Mouse (Mus musculus) forebrain, embryonic 11.5 days (tissue): ENCODE results near the gene Aebp2. TPM values are rescaled to one million over a fixed set of nuclear protein-coding genes. Genes with fewer than 3 reads are reported as not detected.

Experiments used
- ATAC-seq: fragments of 200-750 bp; cut with Nextera tagmentation; replicated peaks from 2 replicates; pipeline ENCODE4 v1.8.0; 2017; ENCODE audit warnings: moderate TSS enrichment; ENCODE audit not compliant: low FRiP score
- DNase-seq: peaks from one replicate; pipeline ENCODE4 v3.0.0-alpha.2; 2017; ENCODE audit warnings: low spot score
- H3K27ac ChIP-seq: fragments of 300-500 bp; sonication (generic); 2 replicates; pipeline ENCODE4 v1.5.1; 2014; ENCODE audit warnings: low read depth, low read length
- H3K27me3 ChIP-seq: fragments of 300-500 bp; sonication (generic); 2 replicates; pipeline ENCODE4 v1.6.1; 2014; ENCODE audit warnings: mild to moderate bottlenecking, low read length, mixed read lengths; ENCODE audit not compliant: control insufficient read depth, insufficient read depth
- H3K36me3 ChIP-seq: fragments of 300-500 bp; sonication (generic); 2 replicates; pipeline ENCODE4 v1.6.1; 2014; ENCODE audit warnings: mild to moderate bottlenecking, low read length, moderate library complexity, mixed read lengths; ENCODE audit not compliant: control insufficient read depth, insufficient read depth
- H3K4me1 ChIP-seq: fragments of 300-500 bp; sonication (generic); replicated peaks from 2 replicates; pipeline ENCODE4 v1.6.1; 2014; ENCODE audit warnings: low read length, mixed read lengths; ENCODE audit not compliant: control insufficient read depth, insufficient read depth
- H3K4me2 ChIP-seq: fragments of 300-500 bp; sonication (generic); 2 replicates; pipeline ENCODE4 v1.6.1; 2014; ENCODE audit warnings: low read depth, mild to moderate bottlenecking, low read length, moderate library complexity, mixed read lengths; ENCODE audit not compliant: severe bottlenecking
- H3K4me3 ChIP-seq: fragments of 300-500 bp; sonication (generic); 2 replicates; pipeline ENCODE4 v1.5.1; 2014; ENCODE audit warnings: low read depth, low read length
- H3K9ac ChIP-seq: fragments of 300-500 bp; sonication (generic); 2 replicates; pipeline ENCODE4 v1.6.1; 2014; ENCODE audit warnings: low read length
- H3K9me3 ChIP-seq: fragments of 300-500 bp; sonication (generic); 2 replicates; pipeline ENCODE4 v1.6.1; 2016; ENCODE audit warnings: low read length, mixed read lengths; ENCODE audit not compliant: control insufficient read depth
- WGBS: fragments of 180-500 bp; shearing (Covaris S2); extraction: QIAGEN DNeasy Blood & Tissue Kit; methylation state at CpG from one replicate; pipeline ENCODE4 v1.1.7; 2014; 5-methylcytosine and 5-hydroxymethylcytosine counted together
- polyA plus RNA-seq: library from polyadenylated mRNA; unstranded; fragments of >200 nt; fragmentation: Nextera tagmentation; extraction: Ambion mirVana; gene quantifications from 2 replicates; pipeline ENCODE4 v1.2.1, GENCODE M21; 2014

Gene Aebp2
- polyA plus RNA-seq, 1 experiment from 2014 or later, result 15.1 TPM

- Histone ChIP-seq H3K4me1 (peaks cover 3% of the 10 kb centered on the region; the same call in 1 of the 2 replicates), H3K27ac (no peak overlapping the region), H3K9me3 (no peaks in the 10 kb centered on the region), H3K9ac (no peak overlapping the region), H3K4me3 (no peak overlapping the region), H3K36me3 (no peaks in the 10 kb centered on the region), H3K4me2 (no peak overlapping the region), H3K27me3 (no peaks in the 10 kb centered on the region)
- ATAC-seq, result no peak
- 56% methylated on average over 13 of the region's 13 CpGs for WGBS
- no peak for DNase-seq
Observed at GRCm38 (mm10) chr6:140682829-140683228, 60.4 kb downstream of the Aebp2 start.

- Histone ChIP-seq H3K27me3 (no peaks in the 10 kb centered on the region), H3K9ac (no peak overlapping the region), H3K9me3 (no peaks in the 10 kb centered on the region), H3K4me2 (no peak overlapping the region), H3K27ac (no peak overlapping the region), H3K36me3 (no peaks in the 10 kb centered on the region), H3K4me3 (no peak overlapping the region), H3K4me1 (no peaks in the 10 kb centered on the region)
- ATAC-seq, result no peak
- DNase-seq, result no peak
- WGBS, result 89% methylated on average over 11 of the region's 11 CpGs
Observed at GRCm38 (mm10) chr6:140684403-140684802, 61.9 kb downstream of the Aebp2 start.

- Histone ChIP-seq H3K4me2 (no peak overlapping the region), H3K27ac (no peak overlapping the region), H3K36me3 (no peaks in the 10 kb centered on the region), H3K9ac (no peak overlapping the region), H3K4me1 (no peaks in the 10 kb centered on the region), H3K9me3 (no peaks in the 10 kb centered on the region), H3K4me3 (no peak overlapping the region), H3K27me3 (no peaks in the 10 kb centered on the region)
- DNase-seq (no peak), ATAC-seq (no peak)
- WGBS, result 90% methylated on average over 16 of the region's 16 CpGs
Observed at GRCm38 (mm10) chr6:140689617-140690404, 67.3 kb downstream of the Aebp2 start.

GRCm38 (mm10) chr6:140692160-140692559, 69.7 kb downstream of the Aebp2 start:
- no peak overlapping the region for H3K9ac ChIP-seq

DNA sequence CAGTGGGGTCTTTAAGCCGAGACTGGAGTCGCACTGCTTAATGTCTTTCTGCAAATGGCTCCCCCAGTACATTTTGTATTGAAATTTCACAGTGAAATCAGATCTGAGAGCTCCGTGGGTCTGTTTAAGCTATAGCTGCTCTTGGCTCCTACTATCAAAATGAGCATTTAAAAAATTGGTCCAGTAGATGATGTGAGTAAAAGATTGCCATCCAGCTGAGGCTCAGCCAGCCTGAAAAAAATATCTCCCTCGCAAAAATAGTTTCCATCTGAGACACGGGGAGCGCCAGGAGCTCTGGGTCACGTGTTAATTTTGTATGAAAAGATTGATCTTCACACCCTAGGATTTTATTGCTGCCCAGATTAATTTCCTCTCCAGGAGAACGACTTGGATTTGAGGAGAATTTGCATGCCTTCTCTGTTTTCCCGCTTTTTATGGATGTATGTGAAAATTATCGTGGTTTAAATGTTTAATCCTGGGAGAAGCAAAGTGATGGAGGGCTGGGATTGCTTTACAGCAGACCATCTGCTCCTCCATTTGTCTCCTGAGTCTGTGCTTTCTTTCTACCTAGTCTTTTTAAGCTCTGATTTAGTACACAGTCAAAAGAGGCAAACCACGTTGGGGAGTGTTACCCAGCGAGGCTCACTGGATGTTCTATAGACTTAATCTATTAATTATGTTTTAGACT, 73.9 kb downstream of the Aebp2 start:
- no peak overlapping the region for H3K4me2 ChIP-seq
- DNase-seq (no peak), ATAC-seq (no peak)
- no peaks in the 10 kb centered on the region for H3K36me3 ChIP-seq
- H3K9me3 ChIP-seq, result no peaks in the 10 kb centered on the region
- WGBS, result 86% methylated on average over 12 of the region's 12 CpGs
- H3K4me3 ChIP-seq, result no peak overlapping the region
- no peak overlapping the region for H3K27ac ChIP-seq
- H3K9ac ChIP-seq, result no peak overlapping the region
- H3K27me3 ChIP-seq, result no peaks in the 10 kb centered on the region
- H3K4me1 ChIP-seq, result no peaks in the 10 kb centered on the region

More at GRCm38 (mm10) chr6:140692160-140692559, 69.7 kb downstream of the Aebp2 start:
- DNase-seq, result no peak
- WGBS, result 91% methylated on average over 6 of the region's 6 CpGs
- no peak for ATAC-seq
- Histone ChIP-seq H3K9me3 (no peaks in the 10 kb centered on the region), H3K4me1 (no peaks in the 10 kb centered on the region), H3K4me3 (no peak overlapping the region), H3K27ac (no peak overlapping the region), H3K4me2 (no peak overlapping the region), H3K36me3 (no peaks in the 10 kb centered on the region), H3K27me3 (no peaks in the 10 kb centered on the region)

GRCm38 (mm10) chr6:140697994-140698393, 75.5 kb downstream of the Aebp2 start:
- no peak overlapping the region for H3K27ac ChIP-seq
- no peaks in the 10 kb centered on the region for H3K4me1 ChIP-seq
- no peak overlapping the region for H3K4me3 ChIP-seq
- no peak for ATAC-seq
- no peaks in the 10 kb centered on the region for H3K36me3 ChIP-seq
- H3K9ac ChIP-seq, result no peak overlapping the region
- no peak for DNase-seq
- WGBS, result 95% methylated on average over 11 of the region's 11 CpGs
- H3K9me3 ChIP-seq, result no peaks in the 10 kb centered on the region
- no peak overlapping the region for H3K4me2 ChIP-seq
- H3K27me3 ChIP-seq, result no peaks in the 10 kb centered on the region

DNA sequence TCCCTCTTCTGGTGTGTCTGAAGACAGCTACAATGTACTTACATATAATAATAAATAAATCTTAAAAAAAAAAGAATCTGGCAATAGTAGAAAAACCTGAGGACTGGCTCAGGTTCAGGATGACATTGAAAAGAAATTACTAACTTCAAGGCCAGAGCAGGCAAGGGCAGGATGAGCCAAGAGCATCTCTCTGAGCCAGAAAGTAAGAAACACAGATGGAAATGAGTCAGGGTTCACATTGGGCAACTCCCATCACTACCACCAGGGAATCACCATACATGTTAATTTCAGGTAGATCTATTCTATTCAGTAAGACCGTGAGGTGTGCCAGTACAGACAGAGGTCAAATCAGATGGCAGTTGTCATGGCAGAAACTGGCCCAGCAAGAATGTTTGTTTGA, 76.1 kb downstream of the Aebp2 start:
- Histone ChIP-seq H3K4me2 (no peak overlapping the region), H3K9ac (no peak overlapping the region), H3K36me3 (no peaks in the 10 kb centered on the region), H3K4me1 (no peaks in the 10 kb centered on the region), H3K27me3 (no peaks in the 10 kb centered on the region), H3K27ac (no peak overlapping the region), H3K4me3 (no peak overlapping the region), H3K9me3 (no peaks in the 10 kb centered on the region)
- WGBS, result 90% methylated on average over 1 of the region's 1 CpGs
- ATAC-seq (no peak), DNase-seq (no peak)

GRCm38 (mm10) chr6:140701259-140701658, 78.8 kb downstream of the Aebp2 start:
- no peaks in the 10 kb centered on the region for H3K36me3 ChIP-seq
- H3K9ac ChIP-seq, result no peak overlapping the region
- H3K4me1 ChIP-seq, result no peaks in the 10 kb centered on the region
- no peak for ATAC-seq
- 84% methylated on average over 6 of the region's 6 CpGs for WGBS
- H3K9me3 ChIP-seq, result no peaks in the 10 kb centered on the region; the same call in 1 of the 2 replicates
- H3K27me3 ChIP-seq, result no peaks in the 10 kb centered on the region
- H3K4me3 ChIP-seq, result no peak overlapping the region
- H3K4me2 ChIP-seq, result no peak overlapping the region
- no peak for DNase-seq
- H3K27ac ChIP-seq, result no peak overlapping the region
